Mouse (Mus musculus) heart, postnatal 4 days (tissue): ENCODE measurements around the gene A630001G21Rik. TPM values are rescaled to one million over a fixed set of nuclear protein-coding genes. Genes with fewer than 3 reads are reported as not detected.
"Not testable (repeated sequence)": the region's sequence is repeated elsewhere in the genome, so short reads cannot be mapped to it uniquely, and the experiment has no call there.

Source experiments
- DNase-seq: peaks from one replicate; pipeline ENCODE4 v3.0.0; 2021
- total RNA-seq, 2 experiments: library from RNA; stranded (reverse); gene quantifications; 2 replicates each; pipeline ENCODE4 v1.2.3; 2021

A630001G21Rik gene
- total RNA-seq: under 1 TPM; 0.54 to 0.88 TPM

DNA sequence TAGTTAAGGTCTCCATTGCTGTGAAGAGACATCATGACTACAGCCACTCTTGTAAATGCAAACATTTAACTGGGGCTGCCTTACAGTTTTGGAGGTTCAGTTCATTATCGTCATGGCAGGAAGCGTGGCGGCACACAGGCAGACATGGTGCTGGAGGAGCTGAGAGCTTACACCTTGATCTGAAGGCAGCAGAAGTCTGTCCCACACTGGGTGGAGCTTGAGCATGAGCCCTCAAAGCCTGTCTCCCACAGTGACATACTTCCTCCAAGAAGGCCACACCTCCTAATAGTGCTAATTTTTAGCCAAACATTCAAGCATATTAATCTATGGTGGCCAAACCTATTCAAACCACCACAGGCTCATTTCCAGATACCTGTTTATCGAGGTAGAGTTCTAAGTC is at the start of gene A630001G21Rik:
Gene A630001G21Rik (minus strand): TSS at position 208 of the 400 bp plus-strand sequence.
- no peak for DNase-seq

DNA sequence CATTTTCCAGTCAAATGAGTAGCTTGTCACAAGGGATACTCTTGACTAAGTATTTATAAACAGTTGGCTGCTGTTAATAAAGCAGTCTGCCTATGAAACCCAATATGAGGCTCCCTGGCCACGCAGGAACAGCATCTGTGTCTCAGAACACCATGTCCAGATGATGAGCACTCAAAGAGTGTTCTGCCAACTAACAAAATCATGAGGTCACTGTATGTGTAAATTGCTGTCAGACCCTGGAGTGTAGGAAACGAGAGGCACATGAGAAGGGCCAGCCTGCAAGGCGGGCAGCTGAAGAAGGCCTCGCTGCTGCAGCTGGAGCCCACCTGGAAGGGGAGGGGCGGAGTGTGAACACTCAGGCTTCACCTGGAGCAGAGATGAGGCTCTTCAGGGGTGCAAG is 48.7 kb upstream of the A630001G21Rik start:
- no peak for DNase-seq

GRCm38 (mm10) chr1:85824905-85825304 is 46.5 kb upstream of the A630001G21Rik start:
- DNase-seq: no peak

DNA sequence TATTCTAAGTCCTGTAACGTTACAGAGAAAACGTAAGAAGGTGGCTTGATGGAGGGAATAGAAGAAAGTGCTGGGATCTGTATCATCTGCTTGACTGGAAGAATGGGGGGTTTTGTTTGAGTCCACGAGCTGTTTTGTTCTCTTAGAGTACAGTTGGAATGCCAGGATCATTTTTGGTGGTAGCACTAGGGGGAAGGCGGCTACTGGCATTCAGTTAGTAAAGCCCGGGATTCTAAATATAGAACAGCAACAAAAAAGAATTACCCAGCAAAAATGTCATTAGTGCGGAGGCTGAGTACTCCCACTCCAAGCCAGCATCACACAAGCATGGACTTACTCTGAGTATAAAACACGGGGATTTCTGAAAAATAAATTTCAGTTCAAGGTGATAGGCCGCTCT is 43.8 kb upstream of the A630001G21Rik start:
- no peak for DNase-seq

- no peak for DNase-seq
These were observed 41.3 kb upstream of the A630001G21Rik start for GRCm38 (mm10) chr1:85819695-85820094.

DNA sequence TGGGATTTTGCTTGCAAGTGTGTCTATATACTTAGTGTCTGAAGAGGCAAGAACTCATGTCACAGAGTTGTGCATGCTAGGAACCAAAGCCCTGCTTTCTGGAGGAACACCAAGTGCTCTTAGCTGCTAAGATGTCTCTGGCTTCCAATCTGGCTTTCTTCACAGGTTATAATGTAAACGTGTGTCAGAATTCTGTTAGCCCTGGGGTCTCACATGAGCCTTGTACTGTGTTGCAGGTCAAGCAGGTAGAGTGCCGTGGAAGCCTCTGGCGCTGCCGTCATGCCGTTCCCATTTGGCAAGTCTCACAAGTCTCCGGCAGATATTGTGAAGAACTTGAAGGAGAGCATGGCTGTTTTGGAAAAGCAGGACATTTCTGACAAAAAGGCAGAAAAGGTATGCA is 39.7 kb upstream of the A630001G21Rik start:
- DNase-seq: no peak

- not testable (repeated sequence) for DNase-seq
These were observed 35.8 kb upstream of the A630001G21Rik start for GRCm38 (mm10) chr1:85814213-85814612.

DNA sequence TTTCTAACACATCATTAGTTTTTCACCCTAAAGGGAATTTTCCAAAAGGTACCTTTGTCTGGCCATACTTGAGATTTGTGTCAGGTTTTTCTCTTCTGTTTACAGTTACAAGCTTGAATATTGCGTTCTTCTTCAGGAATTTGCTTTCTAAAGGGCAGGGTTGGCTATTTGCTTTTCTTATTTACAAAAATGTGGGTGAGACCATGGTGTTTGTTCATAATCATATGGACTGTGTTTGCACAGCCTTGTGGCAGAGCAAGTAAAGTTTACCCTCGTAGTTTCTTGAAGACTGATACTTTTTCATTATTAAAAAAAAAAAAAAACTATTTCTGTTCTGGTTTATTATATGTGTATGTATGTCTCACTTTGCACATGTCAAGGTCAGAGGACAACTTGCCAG is 32.3 kb upstream of the A630001G21Rik start:
- DNase-seq: no peak

- DNase-seq: peak; percentile 50
These were observed 31.9 kb upstream of the A630001G21Rik start for GRCm38 (mm10) chr1:85810343-85810742.

DNA sequence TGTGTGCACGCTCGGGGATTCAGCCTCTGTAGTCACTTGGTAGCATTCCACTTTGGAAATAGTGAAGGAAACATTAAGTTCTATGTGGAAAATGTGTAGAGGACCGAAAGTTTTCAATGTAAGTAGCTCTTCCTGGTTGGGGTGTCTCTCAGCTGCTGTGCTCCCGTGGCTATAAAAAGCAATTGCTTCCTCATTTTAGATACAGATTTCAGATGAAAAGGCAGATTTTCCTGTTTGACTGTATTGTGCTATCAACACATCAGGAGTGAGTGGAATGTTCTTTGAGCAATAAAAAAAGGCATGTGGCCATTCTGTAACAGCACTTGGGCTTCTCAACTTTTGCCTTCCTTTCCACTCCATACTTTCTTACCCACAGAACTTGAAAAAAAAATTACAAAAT is 30.8 kb upstream of the A630001G21Rik start:
- no peak for DNase-seq

DNA sequence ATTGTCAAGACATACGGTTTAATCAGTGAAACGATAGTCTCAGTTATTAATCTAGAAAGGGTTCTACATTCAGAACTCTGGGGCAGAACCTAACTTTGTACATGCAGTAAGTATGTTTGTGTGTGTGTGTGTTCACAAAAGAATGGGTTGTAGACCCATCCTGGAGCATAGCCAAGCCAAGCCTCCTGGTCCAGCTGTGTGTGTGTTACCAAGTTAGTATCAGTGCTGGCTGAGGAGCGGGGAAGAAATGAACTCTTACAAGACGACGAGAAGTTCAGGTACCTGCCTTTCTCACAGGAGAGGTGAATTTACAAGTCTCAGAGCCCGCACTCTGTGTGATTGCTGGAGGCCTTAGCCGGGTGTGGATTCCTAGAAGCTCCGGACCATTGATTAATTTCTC is 26.1 kb upstream of the A630001G21Rik start:
- DNase-seq: no peak

DNA sequence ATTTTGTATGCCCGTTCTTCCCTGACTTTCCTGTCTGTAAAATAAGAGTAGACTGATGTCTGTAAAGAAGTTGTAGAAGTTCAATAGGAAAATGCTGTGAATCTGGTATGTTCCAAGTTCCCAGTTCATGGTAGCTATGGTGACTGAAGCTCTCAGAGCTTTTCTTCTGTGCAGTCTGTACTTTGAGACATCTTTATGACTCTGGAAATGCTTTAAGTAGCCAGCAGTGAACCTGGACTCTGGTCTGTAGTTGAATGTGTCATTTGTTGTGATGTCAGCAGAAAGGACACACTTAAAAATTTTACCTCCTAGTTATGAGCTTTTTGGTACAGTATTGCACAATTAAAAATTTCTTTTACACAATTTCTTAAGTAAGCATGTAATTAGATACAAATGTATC is 24.1 kb upstream of the A630001G21Rik start:
- DNase-seq: no peak

- DNase-seq: no peak
These were observed 21.3 kb upstream of the A630001G21Rik start for GRCm38 (mm10) chr1:85799776-85800175.

GRCm38 (mm10) chr1:85795196-85795595 is 16.8 kb upstream of the A630001G21Rik start:
- DNase-seq: no peak

DNA sequence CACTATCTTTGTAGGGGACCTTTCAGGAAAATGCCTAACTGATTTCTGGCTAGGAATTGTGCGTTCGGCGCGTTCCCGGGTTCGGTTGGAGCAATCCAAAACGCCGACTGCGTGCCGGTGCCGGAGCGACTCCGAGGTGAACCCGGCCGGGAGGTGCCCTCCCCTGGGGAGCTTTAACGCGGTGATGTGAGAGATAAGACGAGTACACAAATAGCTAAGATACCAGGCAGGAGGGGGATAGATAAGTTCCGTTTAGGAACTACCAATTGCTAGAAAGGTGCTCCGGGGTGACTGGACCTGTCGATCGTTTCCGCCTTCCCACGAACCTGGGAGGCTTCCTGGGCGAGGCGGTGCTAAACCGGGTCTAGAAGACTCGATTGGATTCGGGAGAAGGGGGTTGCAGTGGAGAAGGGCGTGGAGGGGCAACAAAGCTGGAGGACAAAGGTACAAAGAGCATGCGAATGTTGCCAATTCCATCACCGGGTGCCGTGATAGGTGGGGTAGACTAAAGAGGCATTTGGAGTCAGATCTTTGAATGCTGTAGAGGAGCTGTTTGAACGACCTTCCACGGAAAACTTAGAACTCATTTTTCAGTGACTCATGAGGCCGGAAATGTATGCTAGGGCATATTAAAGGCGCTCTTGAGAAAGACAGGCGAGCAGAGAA is 15.8 kb upstream of the A630001G21Rik start:
- peak; percentile 40 for DNase-seq

DNA sequence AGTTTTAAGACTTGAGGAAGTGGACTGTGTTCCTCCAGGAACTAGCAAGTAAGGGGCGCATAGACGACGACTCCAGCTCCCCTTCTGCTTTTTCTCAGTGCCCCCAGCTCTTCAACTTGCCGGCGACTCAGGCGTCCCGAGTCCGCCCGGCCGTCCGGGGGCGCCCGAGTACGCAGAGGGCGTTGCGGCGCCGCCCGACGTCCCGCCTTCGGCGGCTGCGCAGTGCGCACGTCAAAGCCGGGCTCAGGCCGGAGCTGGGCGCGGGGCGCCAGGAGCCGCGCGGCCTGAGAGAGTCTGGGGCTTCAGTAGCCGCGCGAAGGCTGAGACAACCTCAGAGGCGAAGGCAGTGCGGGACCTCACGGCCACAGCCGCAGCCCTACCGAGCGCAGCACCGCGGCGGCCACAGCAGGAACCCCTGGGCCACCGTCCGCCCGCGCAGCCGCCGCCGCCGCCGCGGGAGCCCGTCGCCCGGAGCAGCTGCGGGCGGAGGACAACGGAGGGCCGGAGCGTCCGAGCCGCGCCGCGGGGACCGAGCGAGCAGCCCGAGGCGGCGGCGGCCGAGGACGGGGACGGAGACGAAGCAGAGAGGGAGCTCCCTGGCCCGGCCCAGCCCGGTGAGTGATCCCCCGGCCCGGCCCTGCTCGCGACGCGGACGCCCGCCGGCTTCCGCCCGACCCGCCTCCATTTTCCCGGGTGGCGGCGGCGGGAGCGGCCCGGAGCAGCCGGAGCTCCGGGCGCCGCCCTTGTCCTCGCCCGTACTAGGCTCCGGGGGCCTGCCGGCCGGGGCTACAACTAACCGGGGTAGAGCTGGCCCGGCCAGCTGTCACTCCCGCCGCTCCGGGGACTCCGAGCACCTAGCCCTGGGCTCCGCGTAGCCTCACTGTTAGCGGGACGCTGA is 15.0 kb upstream of the A630001G21Rik start, which contains the start of gene Cab39:
Gene Cab39 (plus strand): TSS at position 234 of the 898 bp plus-strand sequence.
- DNase-seq: peak; percentile 92

DNA sequence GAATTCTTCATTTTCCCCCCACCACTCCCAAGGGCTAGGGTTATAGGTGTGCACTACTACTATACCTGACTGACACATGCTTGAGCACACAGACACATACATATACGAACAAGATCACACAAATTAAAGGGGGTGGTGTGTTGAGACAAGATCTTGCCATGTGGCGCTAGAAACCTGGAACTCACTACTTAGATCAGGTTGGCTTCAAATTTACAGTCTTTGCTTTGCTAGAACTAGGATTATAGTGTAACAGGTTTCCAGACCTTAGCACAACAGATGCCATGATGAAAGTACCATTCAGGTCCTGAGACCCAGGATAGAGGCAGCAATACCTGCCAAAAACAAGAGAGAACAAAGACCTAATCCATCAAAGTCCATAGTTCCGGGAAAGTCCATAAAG is 13.0 kb upstream of the A630001G21Rik start:
- DNase-seq: no peak

DNA sequence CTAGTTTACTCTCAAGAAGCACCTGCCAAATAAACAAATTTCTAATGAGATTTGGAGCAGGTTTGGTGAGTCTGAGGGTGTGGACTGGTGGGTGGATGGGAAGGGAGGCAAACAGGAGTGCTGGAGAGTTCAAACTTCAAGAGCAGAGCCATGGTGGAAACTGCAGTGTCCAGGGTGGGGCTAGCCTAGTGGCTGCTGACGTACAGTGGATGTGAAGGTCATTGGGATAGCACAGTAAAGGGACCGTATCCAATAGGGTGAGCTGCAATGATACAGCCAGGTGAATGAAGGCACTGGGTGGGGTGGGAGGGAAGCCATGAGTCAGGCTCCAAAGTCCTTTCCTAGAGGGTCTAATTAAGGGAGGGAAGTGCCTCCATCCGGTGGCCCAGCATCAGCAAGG is 12.1 kb upstream of the A630001G21Rik start:
- DNase-seq: no peak

DNA sequence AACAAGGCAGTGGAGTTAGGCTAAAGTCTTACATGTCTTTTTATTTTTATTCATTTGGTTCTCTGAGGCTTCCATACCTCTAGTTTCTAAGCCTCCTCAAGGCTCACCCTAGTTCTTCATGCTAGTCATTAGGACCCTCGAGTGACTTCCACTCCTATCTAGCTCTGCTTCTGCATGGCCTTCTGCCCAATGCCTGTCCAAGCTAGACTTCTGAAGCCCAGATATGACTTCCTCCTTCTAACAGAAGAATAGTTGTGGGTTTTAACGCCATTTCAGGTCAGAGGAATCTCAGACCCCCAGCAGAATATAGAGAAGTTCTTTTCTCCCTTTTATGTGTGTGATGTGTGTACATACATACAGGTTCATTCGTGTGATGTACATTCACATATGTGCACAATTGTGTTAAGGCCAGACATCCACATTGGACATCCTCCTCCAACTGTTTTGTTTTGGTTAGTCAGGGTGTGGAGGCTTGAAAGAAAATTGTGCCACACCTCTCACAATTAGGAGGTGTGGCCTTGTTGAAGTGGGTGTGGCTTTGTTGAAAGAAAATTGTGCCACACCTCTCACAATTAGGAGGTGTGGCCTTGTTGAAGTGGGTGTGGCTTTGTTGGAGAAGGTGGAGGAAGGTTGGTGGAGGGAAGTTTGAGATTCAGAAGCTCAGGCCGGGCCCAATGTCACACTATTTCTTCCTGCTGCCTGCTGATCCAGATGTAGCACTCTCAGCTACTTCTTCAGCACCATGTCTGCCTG is 1.2 kb upstream of the A630001G21Rik start:
- no peak for DNase-seq

DNA sequence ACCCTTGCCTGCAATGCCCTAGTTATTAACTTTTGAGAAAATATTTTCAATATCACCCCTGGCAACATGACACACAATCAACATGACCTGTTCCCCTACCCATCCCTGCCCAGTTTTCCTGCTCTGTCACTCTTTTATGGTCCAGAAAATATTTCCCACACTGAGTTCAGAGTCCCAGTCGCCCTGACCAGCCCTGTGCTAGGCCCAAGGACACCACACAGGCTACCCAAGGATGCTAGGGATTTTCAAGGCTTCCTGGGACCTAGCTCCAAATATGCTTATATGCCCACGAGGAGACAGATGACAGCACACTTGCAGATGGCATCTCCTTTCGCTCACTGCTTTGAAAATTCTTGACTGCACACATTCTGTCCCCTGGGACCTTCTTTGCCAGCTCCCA is 569 bp upstream of the A630001G21Rik start:
- DNase-seq: no peak

- no peak for DNase-seq
These were observed 2.3 kb downstream of the A630001G21Rik start for GRCm38 (mm10) chr1:85776154-85776553.

DNA sequence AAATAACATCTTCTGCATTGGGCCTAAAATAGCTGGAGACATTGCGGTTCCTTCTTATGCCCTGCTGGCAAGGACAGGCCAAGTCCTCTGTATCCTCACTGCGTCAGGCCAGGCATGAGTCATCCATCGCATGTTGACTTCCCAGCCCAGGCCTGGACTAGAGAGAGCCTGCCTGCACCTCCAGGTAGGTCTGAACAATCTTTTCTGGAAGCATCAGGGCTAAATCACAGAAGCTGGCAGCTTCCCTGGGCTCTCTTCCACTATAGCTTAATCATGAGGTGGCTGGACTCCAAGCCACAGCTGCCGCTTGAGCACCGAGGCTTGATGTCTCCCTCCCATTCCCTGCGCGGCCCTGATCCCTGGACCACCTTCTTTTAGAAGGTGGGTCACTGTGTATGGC is 3.3 kb downstream of the A630001G21Rik start:
- peak; percentile 17 for DNase-seq

GRCm38 (mm10) chr1:85771976-85772375 is 6.5 kb downstream of the A630001G21Rik start:
- DNase-seq: no peak
